Mouse (Mus musculus) cerebellum, adult 2 months (tissue): ENCODE results near the gene Trip12. TPM values are rescaled to one million over a fixed set of nuclear protein-coding genes. Genes with fewer than 3 reads are reported as not detected.
A peak's percentile ranks its signal among the peaks of the same experiment; 100 is the strongest.

Source experiments
- DNase-seq, 2 experiments: peaks; one replicate each; pipeline ENCODE4 v3.0.0; 2021
- H3K27ac ChIP-seq: fragments of 200-500 bp; 2 replicates; pipeline ENCODE4 v1.5.1; 2012; ENCODE audit warnings: low read length, control low read depth, inconsistent platforms; ENCODE audit not compliant: insufficient read depth
- H3K27me3 ChIP-seq: fragments of 200-500 bp; 2 replicates; pipeline ENCODE4 v1.6.1; 2012; ENCODE audit warnings: inconsistent platforms, mild to moderate bottlenecking, low read length, moderate library complexity; ENCODE audit not compliant: control insufficient read depth, insufficient read depth
- H3K4me1 ChIP-seq: fragments of 200-500 bp; 2 replicates; pipeline ENCODE4 v1.6.1; 2011; ENCODE audit warnings: low read length; ENCODE audit not compliant: control insufficient read depth, insufficient read depth
- H3K4me3 ChIP-seq: fragments of 200-500 bp; replicated peaks from 2 replicates; pipeline ENCODE3; 2011; ENCODE audit warnings: mild to moderate bottlenecking, low read depth, low read length, control low read depth; ENCODE audit not compliant: insufficient read depth
- CTCF ChIP-seq: fragments of 200-500 bp; IDR thresholded peaks from 2 replicates; pipeline ENCODE4 v1.5.1; 2011; ENCODE audit warnings: low read depth, mild to moderate bottlenecking, control low read depth, low read length, moderate library complexity, borderline replicate concordance; ENCODE audit not compliant: insufficient read depth
- POLR2A ChIP-seq: fragments of 200-500 bp; IDR thresholded peaks from 2 replicates; pipeline ENCODE4 v1.6.1; 2011; ENCODE audit warnings: low read length, control low read depth, borderline replicate concordance; ENCODE audit not compliant: insufficient read depth
- WGBS: fragments of 180-500 bp; shearing (Covaris S2); methylation state at CpG from one replicate; pipeline ENCODE4 v1.1.7; 2018; 5-methylcytosine and 5-hydroxymethylcytosine counted together
- polyA plus RNA-seq: library from polyadenylated mRNA; depleted of rRNA; stranded (reverse); fragments of >200 nt; gene quantifications from 2 replicates; pipeline ENCODE4 v1.2.3, GENCODE M21; 2012

Gene Trip12
- polyA plus RNA-seq, 1 experiment = 75.2 TPM

GRCm38 (mm10) chr1:84868311-84868710 is 28.0 kb upstream of the Trip12 start:
- no peak overlapping the region for H3K27ac ChIP-seq
- TF ChIP-seq POLR2A (no peak), CTCF (no peak)
- no peaks in the 10 kb centered on the region for H3K4me1 ChIP-seq
- no peaks in the 10 kb centered on the region for H3K27me3 ChIP-seq
- no peak overlapping the region for H3K4me3 ChIP-seq
- DNase-seq = no peak

DNA sequence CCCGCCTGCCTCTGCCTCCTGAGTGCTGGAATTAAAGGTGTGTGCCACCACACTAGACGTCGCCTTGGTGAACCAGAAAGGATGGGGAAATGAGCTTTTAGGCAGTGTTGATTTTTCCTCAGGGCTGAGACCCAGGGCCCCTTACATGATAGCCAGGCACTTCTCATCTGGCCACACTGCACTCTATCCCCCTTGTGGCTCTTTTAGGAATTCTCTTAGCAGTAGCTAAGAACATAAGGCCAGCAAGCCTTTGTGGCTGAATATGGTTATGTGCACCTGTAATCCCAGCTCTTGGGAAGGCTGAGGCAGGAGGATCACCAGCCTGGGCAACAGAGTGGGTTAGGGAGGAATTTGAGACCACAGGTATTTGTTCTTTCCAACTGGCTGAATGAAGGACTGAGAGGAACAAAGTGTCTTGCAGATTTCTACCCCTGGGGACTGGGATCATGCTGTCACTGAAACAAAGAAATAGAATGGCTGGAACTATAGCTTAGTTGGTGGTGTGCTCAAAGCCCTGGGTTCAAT is 26.5 kb upstream of the Trip12 start:
- no peaks in the 10 kb centered on the region for H3K4me1 ChIP-seq
- 95% methylated on average over 3 of the region's 3 CpGs for WGBS
- TF ChIP-seq POLR2A = no peak
- TF ChIP-seq CTCF = no peak
- H3K27ac ChIP-seq = no peak overlapping the region
- no peak for DNase-seq
- no peak overlapping the region for H3K4me3 ChIP-seq
- H3K27me3 ChIP-seq = no peaks in the 10 kb centered on the region

DNA sequence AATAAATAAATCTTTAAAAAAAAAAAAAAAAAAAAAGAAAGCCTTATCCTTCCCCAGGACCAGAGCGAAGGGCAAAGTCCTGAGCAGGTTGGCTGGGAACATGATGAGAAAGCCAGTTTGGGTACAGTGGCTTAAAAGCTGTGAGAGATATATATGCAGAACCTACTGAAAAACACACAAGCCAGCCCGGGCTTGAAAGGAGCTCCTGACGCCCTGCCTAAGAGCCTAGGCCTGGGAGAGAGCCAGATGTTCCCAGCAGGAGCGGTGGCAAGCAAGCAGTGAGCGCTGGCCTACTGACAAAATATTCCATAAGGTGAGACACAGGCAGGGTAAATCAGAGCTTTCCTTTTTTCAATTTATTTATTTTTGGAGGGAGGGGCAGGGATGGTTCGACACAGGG is 25.9 kb upstream of the Trip12 start:
- DNase-seq = peak in 1 of 2 experiments; percentile 11
- no peak for TF ChIP-seq POLR2A
- no peak for TF ChIP-seq CTCF
- Histone ChIP-seq H3K4me3 (no peak overlapping the region), H3K27me3 (no peaks in the 10 kb centered on the region), H3K4me1 (no peaks in the 10 kb centered on the region), H3K27ac (no peak overlapping the region)
- WGBS = 50% methylated on average over 6 of the region's 6 CpGs

- WGBS = 78% methylated on average over 2 of the region's 2 CpGs
- H3K27me3 ChIP-seq = no peaks in the 10 kb centered on the region
Observed at GRCm38 (mm10) chr1:84864645-84865044, 24.3 kb upstream of the Trip12 start.

DNA sequence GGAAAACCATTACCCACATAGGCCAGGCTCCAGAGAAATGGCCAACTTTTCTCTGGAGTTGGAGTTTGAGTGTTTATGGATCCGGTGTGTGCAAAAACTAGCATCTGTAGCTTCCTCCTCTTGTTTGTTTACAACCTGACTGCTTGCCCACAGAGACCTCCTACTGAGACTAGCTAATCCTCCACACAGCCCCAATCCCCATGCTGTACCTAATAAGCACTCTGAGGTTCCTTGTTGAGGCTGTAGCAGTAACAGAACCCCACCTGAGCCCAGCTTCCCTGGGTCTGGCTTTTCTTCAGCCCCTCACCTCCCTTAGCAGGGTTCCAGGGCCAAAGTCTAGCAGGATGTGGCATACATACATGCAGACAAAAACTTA is 20.9 kb upstream of the Trip12 start:
- no peak for DNase-seq
- 76% methylated on average over 1 of the region's 1 CpGs for WGBS
- no peak overlapping the region for H3K4me3 ChIP-seq
- H3K27ac ChIP-seq = no peak overlapping the region
- TF ChIP-seq CTCF (no peak), POLR2A (no peak)
- no peaks in the 10 kb centered on the region for H3K4me1 ChIP-seq
- H3K27me3 ChIP-seq = no peaks in the 10 kb centered on the region

More at GRCm38 (mm10) chr1:84864645-84865044, 24.3 kb upstream of the Trip12 start:
- TF ChIP-seq POLR2A (no peak), CTCF (no peak)
- Histone ChIP-seq H3K4me3 (no peak overlapping the region), H3K4me1 (no peaks in the 10 kb centered on the region), H3K27ac (no peak overlapping the region)
- no peak for DNase-seq

- no peaks in the 10 kb centered on the region for H3K4me1 ChIP-seq
- H3K4me3 ChIP-seq = no peak overlapping the region
- WGBS = 81% methylated on average over 10 of the region's 10 CpGs
- no peak for DNase-seq
- H3K27ac ChIP-seq = no peak overlapping the region
- TF ChIP-seq POLR2A = no peak
- TF ChIP-seq CTCF = no peak
- no peaks in the 10 kb centered on the region for H3K27me3 ChIP-seq
Observed at GRCm38 (mm10) chr1:84860360-84861254, 20.3 kb upstream of the Trip12 start.

DNA sequence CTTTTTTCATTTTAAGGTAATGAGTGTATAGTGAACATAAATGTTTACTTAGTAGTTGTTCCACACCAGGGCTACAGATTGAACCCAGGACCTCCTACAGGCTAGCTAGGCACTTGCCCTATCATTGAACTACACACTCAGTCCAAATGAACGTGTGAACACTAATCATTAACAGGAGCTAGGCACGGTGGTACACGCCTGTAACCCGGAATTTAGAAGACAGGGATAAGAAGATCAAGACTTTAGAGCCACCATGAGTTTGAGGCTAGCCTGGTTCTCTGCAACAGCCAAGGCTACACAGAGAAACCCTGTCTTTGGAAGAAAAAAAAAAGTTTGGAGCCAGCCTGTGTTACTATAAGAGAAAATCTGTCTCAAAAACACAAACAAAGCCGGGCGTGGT is 19.3 kb upstream of the Trip12 start:
- 92% methylated on average over 6 of the region's 6 CpGs for WGBS
- DNase-seq = no peak

DNA sequence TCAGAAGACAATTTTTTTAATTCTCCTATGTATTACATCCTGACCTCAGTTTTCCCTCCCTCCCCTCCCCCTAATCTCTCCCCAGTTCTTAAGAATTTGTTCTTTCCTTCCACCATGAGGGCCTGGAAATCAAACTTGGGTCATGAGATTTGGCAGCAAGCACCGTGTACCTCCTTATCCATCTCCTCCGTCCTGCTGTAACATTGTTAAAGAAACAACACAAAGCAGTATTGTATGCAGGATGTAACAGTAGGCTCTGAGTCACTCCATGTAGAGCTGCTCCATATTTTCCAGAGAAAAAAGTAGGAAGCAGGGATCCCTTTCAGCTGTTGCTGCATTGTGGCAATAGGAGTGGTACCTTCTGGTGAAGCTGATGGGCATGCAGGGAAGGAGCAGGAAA is 15.4 kb upstream of the Trip12 start:
- Histone ChIP-seq H3K4me3 (no peak overlapping the region), H3K27me3 (no peaks in the 10 kb centered on the region), H3K27ac (no peak overlapping the region), H3K4me1 (no peaks in the 10 kb centered on the region)
- no peak for DNase-seq
- TF ChIP-seq CTCF = no peak
- TF ChIP-seq POLR2A = no peak
- 76% methylated on average over 2 of the region's 2 CpGs for WGBS

More for the DNA sequence above, 19.3 kb upstream of the Trip12 start:
- H3K4me3 ChIP-seq = no peak overlapping the region
- no peaks in the 10 kb centered on the region for H3K27me3 ChIP-seq
- no peaks in the 10 kb centered on the region for H3K4me1 ChIP-seq
- TF ChIP-seq POLR2A = no peak
- no peak for TF ChIP-seq CTCF
- no peak overlapping the region for H3K27ac ChIP-seq
